Mouse (Mus musculus) layer of hippocampus, adult 9-10 months (tissue): ENCODE measurements around the gene Gm765.

Experiments used
- DNase-seq: peaks from one replicate; pipeline ENCODE4 v3.0.0; 2022; ENCODE audit warnings: low spot score

The Gm765 gene

GRCm38 (mm10) chr6:98212225-98212624, 130.3 kb downstream of the Gm765 start:
- no peak for DNase-seq

- no peak for DNase-seq
Measured at GRCm38 (mm10) chr6:98210237-98210636, 132.3 kb downstream of the Gm765 start.

GRCm38 (mm10) chr6:98208051-98208450, 134.5 kb downstream of the Gm765 start:
- no peak for DNase-seq

GRCm38 (mm10) chr6:98198706-98199105, 143.8 kb downstream of the Gm765 start:
- DNase-seq, result no peak

- no peak for DNase-seq
Measured at GRCm38 (mm10) chr6:98190745-98191442, 151.7 kb downstream of the Gm765 start.
